Mouse (Mus musculus) spleen, postnatal 10 days (tissue): ENCODE results near the gene Spink8.

ENCODE experiments used
- DNase-seq, 2 experiments: peaks; one replicate each; pipeline ENCODE4 v3.0.0; 2021 to 2022; ENCODE audit warnings: low spot score in 2 of 2

The Spink8 gene

GRCm38 (mm10) chr9:109870983-109871572, 59.0 kb downstream of the Spink8 start:
- DNase-seq, result no peak

- DNase-seq, result peak; percentile 92 to 98
These were observed 63.0 kb downstream of the Spink8 start, which contains the start of gene Cdc25a for GRCm38 (mm10) chr9:109874797-109875691. Gene Cdc25a, plus strand, starts transcription at chr9:109875579.

GRCm38 (mm10) chr9:109875695-109876601, 63.9 kb downstream of the Spink8 start:
- peak in 1 of 2 experiments; percentile 72 for DNase-seq
